Comparison of ENCODE assay signal across 25 mouse cellular contexts in genomic region chr5:91194572-91194971, GRCm38 (mm10). TPM values are rescaled to one million over a fixed set of nuclear protein-coding genes. Genes with fewer than 3 reads are reported as not detected.
DNase-seq lines count a peak whose midpoint lies in the region; ATAC-seq and TF ChIP-seq lines count a peak whose summit lies in the region.
"Had no signal": no experiment of that assay in that cellular context is flagged by ENCODE, and none has a peak within 500 bp of the region (broad histone marks: within the 10 kb centered on the region; RNA-seq: fewer than 3 reads in every experiment).

No protein-coding gene starts in this region.

- no peak for TF ChIP-seq CTCF in embryonic fibroblast, embryonic 13.5 days (IDR thresholded peaks at IDR 0.05; ENCODE audit: borderline replicate concordance, insufficient read depth, low read length)

- no peak overlapping the region for H3K4me3 ChIP-seq in embryonic fibroblast, embryonic 13.5 days (ENCODE audit: insufficient read depth, low read length)
- no peak overlapping the region for H3K4me3 ChIP-seq in intestine, embryonic 16.5 days (ENCODE audit: low read length)
- H3K4me3 ChIP-seq in stomach, embryonic 16.5 days (replicated peaks; ENCODE audit: low read length), result no peak overlapping the region
- H3K4me3 ChIP-seq: embryonic facial prominence, embryonic 10.5 days; embryonic facial prominence, embryonic 12.5 days; erythroblast, embryonic 14.5 days; forebrain, embryonic 10.5 days; forebrain, embryonic 12.5 days had no signal

- H3K27ac ChIP-seq in embryonic fibroblast, embryonic 13.5 days (ENCODE audit: insufficient read depth, low read length), result peak overlapping the region; percentile 3; the same call in 1 of the 2 replicates
- H3K27ac ChIP-seq in intestine, embryonic 16.5 days (ENCODE audit: low read length), result no peak overlapping the region
- H3K27ac ChIP-seq in stomach, embryonic 16.5 days (ENCODE audit: low read length), result no peak overlapping the region
- H3K27ac ChIP-seq: embryonic facial prominence, embryonic 10.5 days; embryonic facial prominence, embryonic 12.5 days; forebrain, embryonic 10.5 days; forebrain, embryonic 12.5 days had no signal

- H3K4me2 ChIP-seq in intestine, embryonic 16.5 days (ENCODE audit: low read depth, low read length), result no peak overlapping the region
- no peak overlapping the region for H3K4me2 ChIP-seq in stomach, embryonic 16.5 days (ENCODE audit: low read depth, low read length)
- H3K4me2 ChIP-seq: embryonic facial prominence, embryonic 12.5 days; forebrain, embryonic 12.5 days had no signal

- H3K27me3 ChIP-seq in intestine, embryonic 16.5 days (replicated peaks; ENCODE audit: control insufficient read depth, insufficient read depth, low read length), result no peaks in the 10 kb centered on the region
- no peaks in the 10 kb centered on the region for H3K27me3 ChIP-seq in stomach, embryonic 16.5 days (ENCODE audit: control insufficient read depth, insufficient read depth, low read length)
- H3K27me3 ChIP-seq: CH12.LX; embryonic facial prominence, embryonic 12.5 days; forebrain, embryonic 12.5 days had no signal

- peak; percentile 52; the same call in 1 of the 2 replicates for ATAC-seq in intestine, embryonic 16.5 days
- peak; percentile 17; the same call in 1 of the 2 replicates for ATAC-seq in stomach, embryonic 16.5 days (ENCODE audit: insufficient read depth, low FRiP score)
- ATAC-seq: forebrain, embryonic 14.5 days; forebrain, embryonic 16.5 days had no signal

- peak; percentile 64 for DNase-seq in 3T3-L1 (ENCODE audit: low read depth, low spot score)
- DNase-seq in adrenal gland, adult 18-20 months (ENCODE audit: low spot score in 2 of 2), result no peak
- no peak for DNase-seq in adrenal gland, postnatal 14 days
- DNase-seq in kidney, postnatal 4 days, result no peak
- no peak for DNase-seq in spleen, postnatal 4 days (ENCODE audit: low spot score in 2 of 2)
- DNase-seq: adrenal gland, adult 2 months; adrenal gland, postnatal 10 days; adrenal gland, postnatal 36 days; cerebellum, adult 11-12 months; cerebellum, adult 2 months; cerebellum, adult 9-10 months; cerebellum, postnatal 10 days; cerebellum, postnatal 25 days had no signal

- peaks cover 5% of the 10 kb centered on the region for H3K4me1 ChIP-seq in embryonic fibroblast, embryonic 13.5 days (ENCODE audit: control insufficient read depth, insufficient read depth, low read length)
- H3K4me1 ChIP-seq in intestine, embryonic 16.5 days (ENCODE audit: control insufficient read depth, insufficient read depth, low read length), result no peaks in the 10 kb centered on the region
- H3K4me1 ChIP-seq in stomach, embryonic 16.5 days (ENCODE audit: control insufficient read depth, insufficient read depth, low read length), result no peaks in the 10 kb centered on the region
- H3K4me1 ChIP-seq: embryonic facial prominence, embryonic 10.5 days; embryonic facial prominence, embryonic 12.5 days; forebrain, embryonic 10.5 days; forebrain, embryonic 12.5 days had no signal

- TF ChIP-seq POLR2A in embryonic fibroblast, embryonic 13.5 days (IDR thresholded peaks at IDR 0.05; ENCODE audit: low read depth, low read length), result no peak

- H3K36me3 ChIP-seq in intestine, embryonic 16.5 days (ENCODE audit: control insufficient read depth, insufficient read depth, low read length), result no peaks in the 10 kb centered on the region
- no peaks in the 10 kb centered on the region for H3K36me3 ChIP-seq in stomach, embryonic 16.5 days (ENCODE audit: control insufficient read depth, insufficient read depth, low read length)
- H3K36me3 ChIP-seq: embryonic facial prominence, embryonic 10.5 days; embryonic facial prominence, embryonic 12.5 days; forebrain, embryonic 10.5 days; forebrain, embryonic 12.5 days; G1E had no signal

- no peak overlapping the region for H3K9ac ChIP-seq in intestine, embryonic 16.5 days (ENCODE audit: low read depth, low read length)
- no peak overlapping the region for H3K9ac ChIP-seq in stomach, embryonic 16.5 days (ENCODE audit: low read length)
- H3K9ac ChIP-seq: embryonic facial prominence, embryonic 12.5 days; forebrain, embryonic 12.5 days had no signal

- no peaks in the 10 kb centered on the region for H3K9me3 ChIP-seq in intestine, embryonic 16.5 days (ENCODE audit: control insufficient read depth, low read length)
- no peaks in the 10 kb centered on the region for H3K9me3 ChIP-seq in stomach, embryonic 16.5 days (replicated peaks; ENCODE audit: control insufficient read depth, low read length)
- H3K9me3 ChIP-seq: embryonic facial prominence, embryonic 10.5 days; embryonic facial prominence, embryonic 12.5 days; forebrain, embryonic 10.5 days; forebrain, embryonic 12.5 days; G1E had no signal

- WGBS in intestine, embryonic 16.5 days, result 57% methylated on average over 3 of the region's 3 CpGs
- 58% methylated on average over 3 of the region's 3 CpGs for WGBS in stomach, embryonic 16.5 days

RNA-seq across cellular contexts. Expression of gene Areg, which starts 55.2 kb away (rescaled TPM):
- 1.1 and 2.5 TPM in 2 replicates for polyA plus RNA-seq in embryonic fibroblast, embryonic 13.5 days (2011; ENCODE audit: insufficient read length, low read depth, missing spikeins)
- polyA plus RNA-seq in intestine, embryonic 16.5 days (2015; fragmentation: Nextera tagmentation; extraction: Ambion mirVana), result 2.9 and 3.8 TPM in 2 replicates
- 4.0 and 6.5 TPM in 2 replicates for polyA plus RNA-seq in stomach, embryonic 16.5 days (2015; fragmentation: Nextera tagmentation; extraction: Ambion mirVana)
- not detected for total RNA-seq in adrenal gland, adult 18-20 months (2021)
- not detected in 2 replicates for total RNA-seq in adrenal gland, postnatal 14 days (2021)
- total RNA-seq: adrenal gland, adult 2 months; CH12.LX; G1E had no signal
- polyA plus RNA-seq: adrenal gland, adult 2 months; erythroblast, embryonic 14.5 days; forebrain, embryonic 10.5 days; forebrain, embryonic 12.5 days; forebrain, embryonic 14.5 days; forebrain, embryonic 16.5 days; G1E had no signal
